Mouse (Mus musculus): ENCODE data around the gene Ugt2b36.

GRCm38 (mm10) chr5:87086269-87086668 is 6.1 kb downstream of the Ugt2b36 start:
- TF ChIP-seq POLR2A (IDR thresholded peaks at IDR 0.05; ENCODE audit: low read depth, low read length), result no peak
- TF ChIP-seq MEF2A (IDR thresholded peaks at IDR 0.05; ENCODE audit: borderline replicate concordance, low read depth, low read length), result no peak
- no peak for TF ChIP-seq JUND (conservative IDR thresholded peaks at IDR 0.05; ENCODE audit: low read depth, low read length)
- TF ChIP-seq MXI1 (IDR thresholded peaks at IDR 0.05; ENCODE audit: low read depth, low read length), result no peak
- no peak for TF ChIP-seq CTCF (conservative IDR thresholded peaks at IDR 0.05 in 1 of 2, IDR thresholded peaks at IDR 0.05 in 1 of 2; ENCODE audit: low read depth in 2 of 2, low read length in 2 of 2)
- TF ChIP-seq MAX (IDR thresholded peaks at IDR 0.05; ENCODE audit: low read length), result no peak
- TF ChIP-seq USF1 (IDR thresholded peaks at IDR 0.05; ENCODE audit: low read depth, low read length), result no peak
- no peak for TF ChIP-seq HCFC1 (IDR thresholded peaks at IDR 0.05; ENCODE audit: low read depth, low read length)
- TF ChIP-seq NELFE (IDR thresholded peaks at IDR 0.05; ENCODE audit: low read depth, low read length), result no peak
- no peak for TF ChIP-seq ZNF384 (IDR thresholded peaks at IDR 0.05; ENCODE audit: low read depth, low read length)
- TF ChIP-seq E2F4 (IDR thresholded peaks at IDR 0.05; ENCODE audit: insufficient replicate concordance, low read depth, low read length), result no peak
- no peak for TF ChIP-seq POLR2AphosphoS2 (IDR thresholded peaks at IDR 0.05; ENCODE audit: low read depth, low read length)
- no peak for TF ChIP-seq JUN (IDR thresholded peaks at IDR 0.05; ENCODE audit: insufficient read depth, low read depth, low read length)
